Mouse (Mus musculus): Measurements from ENCODE around the gene Kdm1b. TPM values are rescaled to one million over a fixed set of nuclear protein-coding genes. Genes with fewer than 3 reads are reported as not detected.

Gene Kdm1b
- total RNA-seq, 2 experiments from 2014 or later, result 9.0 to 11.3 TPM

GRCm38 (mm10) chr13:47056126-47056525 lies 12.8 kb downstream of the Kdm1b start:
- DNase-seq (ENCODE audit: low spot score in 2 of 2), result no peak

DNA sequence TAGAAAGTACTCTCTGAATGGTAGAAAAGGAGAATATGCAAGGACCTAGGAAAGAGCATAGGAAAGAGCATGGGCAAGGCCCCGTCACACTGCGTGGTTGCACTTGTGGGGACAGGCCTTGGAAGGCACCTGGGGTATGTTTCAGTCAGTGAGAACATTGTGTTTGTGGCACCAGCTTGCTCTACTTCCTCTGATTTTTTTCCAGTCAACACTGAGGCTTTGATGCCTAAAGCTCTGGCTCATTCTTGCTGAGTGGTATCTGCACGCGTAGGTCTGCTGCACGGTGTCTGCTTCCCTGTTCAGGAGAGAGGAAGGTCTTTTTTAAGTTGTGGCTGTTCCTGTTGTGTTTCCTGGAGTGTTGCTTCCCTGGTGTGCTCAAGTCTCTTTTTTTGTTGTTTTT lies 13.5 kb downstream of the Kdm1b start:
- DNase-seq (ENCODE audit: low spot score in 2 of 2), result no peak

DNA sequence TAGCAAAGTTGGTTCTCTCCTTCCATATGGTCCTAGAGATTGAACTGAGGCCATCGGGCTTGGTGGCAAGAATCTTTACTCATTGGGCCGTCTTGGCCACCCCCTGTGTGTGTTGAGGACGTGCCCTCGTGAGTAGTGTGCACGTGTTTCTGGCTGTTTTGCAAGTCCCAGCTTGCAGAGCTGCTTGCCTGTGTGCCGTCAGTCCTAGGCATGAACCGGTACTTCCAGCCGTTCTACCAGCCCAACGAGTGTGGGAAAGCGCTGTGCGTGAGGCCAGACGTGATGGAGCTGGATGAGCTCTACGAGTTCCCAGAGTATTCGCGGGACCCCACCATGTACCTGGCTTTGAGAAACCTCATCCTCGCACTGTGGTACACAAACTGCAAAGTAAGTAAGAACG lies 19.5 kb downstream of the Kdm1b start:
- DNase-seq (ENCODE audit: low spot score in 2 of 2), result no peak

DNA sequence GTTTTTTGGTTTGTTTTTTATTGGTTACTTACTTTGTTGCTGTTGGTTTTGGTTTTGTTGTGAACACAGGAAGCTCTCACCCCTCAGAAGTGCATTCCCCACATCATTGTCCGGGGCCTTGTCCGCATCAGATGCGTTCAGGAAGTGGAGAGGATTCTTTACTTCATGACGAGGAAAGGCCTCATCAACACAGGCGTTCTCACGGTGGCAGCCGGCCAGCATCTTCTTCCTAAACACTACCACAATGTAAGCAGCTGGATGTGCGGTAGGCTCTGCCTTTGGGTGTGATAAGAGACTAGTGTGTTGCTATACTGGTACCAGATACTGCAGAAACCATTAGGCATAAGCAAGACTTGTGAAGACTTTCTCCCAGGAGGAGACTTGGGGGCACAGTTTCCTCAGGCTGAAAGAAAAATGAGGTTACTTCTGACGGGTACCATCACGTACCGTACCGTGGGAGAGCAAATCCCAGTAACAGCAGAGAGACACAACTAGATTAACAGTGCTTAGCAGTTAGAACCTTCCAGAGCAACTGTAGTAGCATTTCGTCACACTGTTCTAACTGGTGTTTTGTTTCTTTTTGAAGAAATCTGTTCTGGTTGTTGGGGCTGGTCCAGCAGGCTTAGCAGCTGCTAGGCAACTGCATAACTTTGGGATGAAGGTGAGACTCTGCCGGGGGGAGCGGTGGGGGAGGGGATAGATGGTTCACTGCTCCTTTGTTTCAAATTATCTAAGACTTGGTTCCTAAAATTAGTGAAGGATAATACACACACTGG lies 20.9 kb downstream of the Kdm1b start:
- DNase-seq (ENCODE audit: low spot score in 2 of 2), result no peak

GRCm38 (mm10) chr13:47066516-47066915 lies 23.2 kb downstream of the Kdm1b start:
- DNase-seq (ENCODE audit: low spot score in 2 of 2), result no peak

DNA sequence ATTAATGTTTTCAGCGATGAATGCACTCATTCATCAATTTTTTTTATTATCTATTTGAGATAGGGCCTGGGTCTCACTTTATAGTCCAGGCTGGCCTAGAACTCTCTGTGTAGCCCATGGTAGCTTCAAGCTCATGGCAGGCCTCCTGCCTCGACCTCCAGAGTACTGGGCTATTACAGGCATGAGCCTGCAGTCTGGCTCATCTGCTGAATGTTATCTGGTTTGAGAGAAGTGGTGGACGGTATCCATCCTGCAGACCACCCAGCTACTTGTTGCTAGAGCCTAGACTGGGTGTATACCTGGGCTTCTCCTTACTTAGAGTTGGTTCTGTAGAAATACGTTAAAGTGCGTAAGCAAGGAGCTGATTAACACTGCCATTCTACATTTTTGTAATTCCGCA lies 23.7 kb downstream of the Kdm1b start:
- no peak for DNase-seq (ENCODE audit: low spot score in 2 of 2)

DNA sequence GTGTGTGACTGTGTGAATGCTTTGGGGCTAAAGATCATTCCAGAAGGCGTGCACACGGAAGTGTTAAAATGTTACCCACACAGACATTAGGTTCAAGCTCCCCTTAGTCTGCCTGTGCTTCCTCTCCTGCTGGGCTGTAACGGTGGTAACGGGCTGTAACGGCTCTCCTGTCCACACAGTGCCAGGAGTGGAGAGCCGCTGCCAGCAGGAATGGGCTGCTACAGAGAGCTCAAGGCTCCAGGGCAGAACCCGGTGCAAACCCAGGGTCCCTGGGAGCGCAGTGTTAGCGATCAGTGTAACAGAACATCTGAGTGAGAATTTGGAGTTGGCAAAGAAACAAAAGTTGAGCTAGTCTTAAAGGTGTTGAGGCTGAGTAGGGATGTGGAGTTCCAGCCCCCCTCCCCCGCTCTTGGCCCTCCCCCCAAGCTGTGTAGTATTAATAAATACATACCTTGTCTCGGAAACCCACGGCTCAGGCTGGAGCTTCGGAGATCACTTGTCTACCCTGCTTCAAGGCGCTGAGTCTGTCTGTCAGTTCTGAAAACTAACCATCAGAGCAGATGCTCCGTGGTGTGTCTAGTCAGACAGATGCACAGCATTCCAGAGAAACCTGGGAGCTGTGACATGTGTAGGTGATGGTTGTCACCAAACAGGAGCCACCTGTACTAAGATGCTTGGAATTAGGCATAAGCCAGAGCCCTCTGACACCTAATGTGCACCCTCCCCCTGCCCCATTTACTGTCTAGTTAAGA lies 27.2 kb downstream of the Kdm1b start:
- DNase-seq (ENCODE audit: low spot score in 2 of 2), result no peak

GRCm38 (mm10) chr13:47071871-47072270 lies 28.6 kb downstream of the Kdm1b start:
- DNase-seq (ENCODE audit: low spot score in 2 of 2), result no peak

DNA sequence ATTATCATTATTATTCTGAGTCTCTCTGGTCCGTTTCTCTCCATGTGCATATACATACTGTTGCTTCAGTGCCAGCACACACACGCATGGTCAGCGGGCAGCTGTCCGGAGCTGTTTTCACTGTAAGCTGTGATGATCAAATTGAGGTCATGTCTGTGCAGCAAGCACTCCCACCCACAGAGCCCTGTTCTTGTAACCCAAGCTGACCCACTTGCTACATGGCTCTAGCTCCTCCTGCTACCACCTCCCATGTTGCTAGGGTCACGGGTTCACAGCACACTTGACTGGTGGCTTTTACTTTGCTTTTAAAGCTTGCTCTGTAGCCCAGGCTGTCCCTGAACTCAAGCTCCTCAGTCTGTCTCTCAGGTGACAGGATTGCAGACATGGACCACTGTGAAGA lies 29.2 kb downstream of the Kdm1b start:
- DNase-seq (ENCODE audit: low spot score in 2 of 2), result no peak

DNA sequence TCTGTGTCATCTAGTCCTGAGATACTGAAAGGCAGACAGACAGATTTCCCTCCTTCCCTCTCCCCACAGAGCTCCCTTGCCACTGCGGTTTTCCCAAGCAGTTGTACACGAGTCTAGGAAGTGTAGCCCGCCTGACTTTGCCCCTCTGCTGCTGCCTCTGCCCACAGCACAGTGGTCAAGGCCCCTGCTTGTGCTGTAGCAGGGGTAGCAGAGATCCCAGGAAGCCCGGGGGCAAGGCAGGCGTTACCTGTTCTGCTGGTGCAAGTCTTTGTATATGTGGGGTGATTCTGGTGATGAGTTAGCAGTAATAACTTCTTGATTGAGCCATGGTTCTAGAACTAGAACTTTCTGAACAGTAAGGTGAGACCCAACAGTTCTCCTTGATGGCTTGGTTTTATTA lies 32.9 kb downstream of the Kdm1b start:
- DNase-seq (ENCODE audit: low spot score in 2 of 2), result no peak

DNA sequence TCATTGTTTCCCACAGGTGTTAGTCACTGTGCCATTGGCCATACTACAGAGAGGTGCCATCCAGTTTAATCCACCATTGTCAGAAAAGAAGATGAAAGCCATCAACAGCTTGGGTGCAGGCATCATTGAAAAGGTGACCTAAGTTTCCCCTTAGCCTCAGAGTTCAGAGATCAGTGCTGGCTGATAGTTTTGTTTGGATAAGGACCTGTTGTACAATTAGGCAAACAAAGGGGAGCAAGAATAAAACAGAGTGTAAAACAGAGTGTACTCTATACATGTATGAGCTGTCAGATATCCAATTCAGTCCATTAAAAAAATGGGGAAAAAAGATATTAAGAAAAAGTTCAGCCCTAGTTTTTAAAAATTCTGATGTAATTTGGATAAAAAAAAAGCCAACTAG lies 34.1 kb downstream of the Kdm1b start:
- DNase-seq (ENCODE audit: low spot score in 2 of 2), result no peak

- no peak for DNase-seq (ENCODE audit: low spot score in 2 of 2)
Measured at GRCm38 (mm10) chr13:47078799-47079198, 35.5 kb downstream of the Kdm1b start.

DNA sequence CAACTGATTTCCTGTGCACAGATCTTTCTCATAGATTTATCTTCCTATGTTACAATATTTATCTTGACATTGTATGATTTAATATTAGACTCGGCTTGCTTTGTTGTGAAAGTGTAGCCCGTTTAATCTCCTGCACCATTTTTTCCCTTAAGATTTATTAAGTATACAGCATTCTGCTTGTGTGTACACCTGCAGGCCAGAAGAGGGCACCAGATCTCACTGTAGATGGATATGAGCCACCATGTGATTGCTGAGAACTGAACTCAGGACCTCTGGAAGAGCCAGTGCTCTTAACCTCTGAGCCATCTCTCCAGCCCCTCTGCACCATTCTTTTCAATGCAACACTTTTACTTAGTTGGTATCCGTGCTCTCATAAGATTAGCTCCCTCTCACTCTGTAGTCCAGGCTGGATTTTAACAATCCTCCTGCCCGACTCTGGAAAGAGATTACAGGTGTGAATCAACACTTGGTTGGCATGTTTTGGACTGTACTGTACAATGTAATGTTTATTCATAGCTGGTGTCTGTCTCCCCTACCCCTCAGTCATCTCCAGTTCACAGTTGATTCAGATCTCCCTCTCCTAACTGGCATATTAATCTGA lies 37.7 kb downstream of the Kdm1b start:
- no peak for DNase-seq (ENCODE audit: low spot score in 2 of 2)

GRCm38 (mm10) chr13:47088433-47088832 lies 45.1 kb downstream of the Kdm1b start:
- no peak for DNase-seq (ENCODE audit: low spot score in 2 of 2)

DNA sequence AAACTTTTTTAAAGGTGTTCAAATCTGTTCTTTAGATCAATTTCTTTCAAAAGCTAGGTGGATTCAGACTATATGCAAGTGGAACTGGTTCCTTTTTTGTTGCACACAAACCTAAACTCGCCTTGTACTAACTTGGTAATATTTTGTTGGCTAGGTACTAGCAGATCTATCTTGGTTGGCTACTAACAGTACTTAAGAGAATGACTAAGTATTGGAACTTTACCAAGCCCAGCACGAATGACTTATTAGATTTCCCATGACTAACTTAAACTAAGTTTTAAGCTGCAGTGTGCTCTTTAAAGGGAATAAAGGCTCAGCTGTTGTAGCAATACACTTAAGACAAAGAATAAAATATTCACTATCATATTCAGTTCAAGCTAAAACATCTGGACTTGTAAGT lies 46.0 kb downstream of the Kdm1b start:
- no peak for DNase-seq (ENCODE audit: low spot score in 2 of 2)

GRCm38 (mm10) chr13:47093791-47094190 lies 50.5 kb downstream of the Kdm1b start:
- no peak for DNase-seq (ENCODE audit: low spot score in 2 of 2)

DNA sequence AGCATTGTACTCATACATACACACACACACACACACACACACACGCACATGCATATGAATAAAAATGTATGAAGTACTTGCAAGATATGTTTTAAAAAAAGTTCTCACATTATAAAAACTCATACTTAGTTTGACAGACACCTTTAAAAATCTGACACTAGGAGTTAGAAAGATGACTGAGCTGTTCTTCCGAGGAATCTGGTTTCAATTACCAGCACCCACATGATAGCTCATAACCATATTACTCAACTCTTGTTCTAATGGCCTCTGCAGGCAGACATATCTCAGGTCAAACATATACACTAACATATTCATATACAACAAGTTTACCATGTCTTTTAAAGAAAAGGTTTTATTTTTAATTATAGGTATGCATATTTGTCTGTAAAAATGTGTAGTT lies 53.3 kb downstream of the Kdm1b start:
- no peak for DNase-seq (ENCODE audit: low spot score in 2 of 2)

- no peak for DNase-seq (ENCODE audit: low spot score in 2 of 2)
Measured at GRCm38 (mm10) chr13:47099265-47099664, 56.0 kb downstream of the Kdm1b start.

DNA sequence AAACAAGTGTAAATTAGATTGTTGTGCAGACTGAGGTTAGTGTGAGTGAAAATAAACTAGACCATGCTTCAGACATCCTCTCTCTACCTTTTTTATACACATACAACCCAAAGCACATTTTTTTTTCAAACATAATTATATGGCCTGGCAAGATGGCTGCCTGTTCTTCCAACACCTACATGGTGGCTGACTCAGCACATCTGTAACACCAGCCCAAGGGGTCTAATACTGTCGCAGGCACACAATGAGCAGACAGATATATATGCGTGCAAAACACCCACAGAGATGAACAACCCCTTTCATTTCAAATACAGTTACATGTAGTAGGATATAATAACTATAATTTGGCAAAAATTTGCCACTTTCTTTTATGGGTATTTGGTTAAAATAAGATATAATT lies 57.3 kb downstream of the Kdm1b start:
- DNase-seq (ENCODE audit: low spot score in 2 of 2), result no peak

GRCm38 (mm10) chr13:47104146-47104545 lies 60.8 kb downstream of the Kdm1b start:
- DNase-seq (ENCODE audit: low spot score in 2 of 2), result no peak

DNA sequence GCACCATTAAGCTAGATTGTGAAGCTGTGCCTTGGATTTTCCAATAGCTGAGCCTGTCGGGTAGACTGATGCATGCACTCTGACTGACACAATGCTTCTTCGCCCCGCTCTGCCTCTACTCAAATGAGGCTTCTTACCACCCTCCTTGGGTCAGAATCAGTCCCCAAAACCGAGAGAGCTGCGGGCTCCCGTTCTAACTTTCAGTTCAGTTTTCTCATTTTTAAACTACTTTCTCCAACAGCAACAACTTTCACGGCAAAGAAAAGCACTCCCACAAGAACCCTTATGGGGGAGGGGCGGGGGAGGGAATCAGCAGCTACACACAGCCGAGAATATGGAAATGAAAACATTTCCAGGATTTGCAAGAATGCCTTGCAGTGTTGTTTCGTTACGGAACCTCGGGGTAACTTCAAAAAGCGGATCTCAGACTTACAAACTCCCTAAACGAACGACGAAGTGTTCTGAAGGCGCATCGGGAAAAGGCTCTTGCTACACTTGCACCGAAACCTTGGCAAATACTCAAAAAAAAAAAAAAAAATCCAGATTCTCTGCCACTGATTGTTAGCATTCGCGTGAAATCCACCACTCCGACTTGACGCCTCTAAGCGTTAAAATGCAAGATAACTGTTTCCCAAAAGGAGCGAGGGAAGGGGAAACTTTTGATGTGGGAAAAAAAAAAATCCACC lies 61.7 kb downstream of the Kdm1b start:
- DNase-seq (ENCODE audit: low spot score in 2 of 2), result peak in 1 of 2 experiments; percentile 19

Measured in gastrocnemius, postnatal 4 days (tissue).